Mouse (Mus musculus): Measurements from ENCODE around the gene Sept9.
A peak's percentile ranks its signal among the peaks of the same experiment; 100 is the strongest.
"Not testable (repeated sequence)": the region's sequence is repeated elsewhere in the genome, so short reads cannot be mapped to it uniquely, and the experiment has no call there.

Sept9 gene

DNA sequence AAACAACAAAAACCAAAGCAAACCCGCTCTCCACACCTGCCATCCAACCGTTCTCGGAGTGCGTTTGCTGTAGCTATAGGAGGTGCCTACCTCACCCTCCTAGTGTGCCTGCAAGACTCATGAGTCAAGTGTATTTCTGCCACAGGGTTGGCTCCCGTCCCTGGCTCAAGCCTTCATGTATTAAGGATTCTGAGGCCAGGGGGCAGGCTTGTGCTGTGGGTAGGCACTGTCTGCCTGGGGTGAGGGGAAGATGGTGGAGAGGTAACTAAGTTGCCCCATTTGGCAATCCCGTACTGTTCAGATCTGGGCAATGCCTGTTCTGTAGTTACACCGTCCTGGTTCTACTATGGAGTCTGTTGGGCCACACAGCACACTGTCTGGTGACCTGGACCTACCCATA lies 114.6 kb downstream of the Sept9 start:
- DNase-seq: no peak

DNA sequence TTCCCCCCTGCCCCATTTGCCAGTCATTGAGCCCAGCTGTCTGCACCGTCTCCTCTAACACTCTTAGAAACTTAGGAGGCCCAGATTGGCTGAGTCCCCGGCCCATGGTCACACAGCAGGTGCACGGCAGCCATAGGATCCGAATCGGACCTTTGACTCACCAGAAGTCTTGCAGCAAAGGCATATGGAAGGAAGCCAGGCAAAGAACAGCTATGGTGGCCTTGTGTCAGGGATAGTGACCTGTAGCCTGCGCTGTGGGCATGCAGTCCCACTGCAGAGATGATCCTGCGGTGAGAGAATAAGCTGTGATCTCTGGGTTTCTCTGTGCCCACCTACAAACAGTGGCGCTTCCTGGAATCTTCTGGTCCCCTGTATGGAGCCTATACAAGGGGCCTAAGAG lies 115.1 kb downstream of the Sept9 start:
- DNase-seq: no peak

GRCm38 (mm10) chr11:117315309-117315708 lies 115.8 kb downstream of the Sept9 start:
- no peak for DNase-seq

- DNase-seq: peak in 1 of 2 experiments; percentile 35
Observed at GRCm38 (mm10) chr11:117316441-117317331, 117.2 kb downstream of the Sept9 start.

GRCm38 (mm10) chr11:117317429-117318101 lies 118.1 kb downstream of the Sept9 start:
- no peak for DNase-seq

DNA sequence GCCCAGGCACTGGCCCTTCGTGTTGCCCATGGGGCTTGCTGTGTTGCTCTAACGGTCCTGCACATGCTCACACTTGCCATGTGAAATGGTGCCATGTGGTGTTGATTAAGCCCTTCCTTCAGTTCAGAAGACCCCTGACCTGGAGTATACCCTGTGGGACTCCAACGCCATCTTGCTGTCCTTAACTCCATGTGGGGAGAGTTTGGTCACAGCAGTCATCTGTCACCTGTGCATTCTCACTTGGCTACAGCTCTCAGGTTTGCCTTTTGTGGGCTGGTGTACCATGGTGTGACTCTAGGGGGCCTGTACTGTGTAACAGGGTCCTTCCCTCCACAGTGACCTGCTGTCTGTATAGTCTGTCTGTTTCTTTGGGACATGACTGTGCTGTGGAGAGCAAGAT lies 118.7 kb downstream of the Sept9 start:
- no peak for DNase-seq

DNA sequence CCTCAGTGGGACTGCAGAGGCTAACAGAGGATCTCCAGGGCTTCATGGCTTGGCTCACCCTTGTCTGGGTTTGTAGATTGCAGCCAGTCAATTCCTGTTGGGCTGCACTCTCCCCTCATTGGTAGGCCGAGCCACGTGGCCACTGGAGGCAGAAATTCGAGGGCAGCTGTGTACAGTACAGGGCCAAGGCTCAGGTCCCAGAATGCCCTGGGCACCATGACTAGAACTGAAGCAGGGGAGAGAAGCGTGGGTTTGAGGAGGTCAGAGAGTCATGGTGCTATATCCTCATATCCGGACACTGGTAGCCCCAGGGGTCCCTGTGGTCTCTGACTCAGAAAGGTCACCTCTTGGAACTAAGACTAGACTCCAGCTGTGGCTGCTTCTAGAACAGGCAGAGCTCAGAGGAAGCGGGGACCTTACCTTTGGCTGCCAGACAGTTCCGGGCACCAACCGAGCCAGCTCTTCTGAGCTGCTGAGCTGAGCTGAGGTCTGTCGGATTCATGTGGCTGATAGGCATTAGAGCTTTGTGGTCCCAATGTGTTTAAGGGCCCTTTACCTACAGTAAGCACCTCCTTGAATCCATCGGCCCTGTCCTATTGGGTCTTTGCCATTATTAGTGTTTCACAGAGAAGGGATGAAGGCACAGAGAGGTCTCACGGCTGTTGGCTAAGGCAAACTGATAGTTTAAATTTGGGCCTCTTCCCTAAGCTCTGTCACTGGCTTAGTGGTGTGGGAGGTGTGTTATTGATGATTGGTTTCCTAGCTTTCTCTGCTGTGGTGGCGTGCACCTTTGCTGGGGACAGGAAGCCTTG lies 119.5 kb downstream of the Sept9 start:
- DNase-seq: no peak

DNA sequence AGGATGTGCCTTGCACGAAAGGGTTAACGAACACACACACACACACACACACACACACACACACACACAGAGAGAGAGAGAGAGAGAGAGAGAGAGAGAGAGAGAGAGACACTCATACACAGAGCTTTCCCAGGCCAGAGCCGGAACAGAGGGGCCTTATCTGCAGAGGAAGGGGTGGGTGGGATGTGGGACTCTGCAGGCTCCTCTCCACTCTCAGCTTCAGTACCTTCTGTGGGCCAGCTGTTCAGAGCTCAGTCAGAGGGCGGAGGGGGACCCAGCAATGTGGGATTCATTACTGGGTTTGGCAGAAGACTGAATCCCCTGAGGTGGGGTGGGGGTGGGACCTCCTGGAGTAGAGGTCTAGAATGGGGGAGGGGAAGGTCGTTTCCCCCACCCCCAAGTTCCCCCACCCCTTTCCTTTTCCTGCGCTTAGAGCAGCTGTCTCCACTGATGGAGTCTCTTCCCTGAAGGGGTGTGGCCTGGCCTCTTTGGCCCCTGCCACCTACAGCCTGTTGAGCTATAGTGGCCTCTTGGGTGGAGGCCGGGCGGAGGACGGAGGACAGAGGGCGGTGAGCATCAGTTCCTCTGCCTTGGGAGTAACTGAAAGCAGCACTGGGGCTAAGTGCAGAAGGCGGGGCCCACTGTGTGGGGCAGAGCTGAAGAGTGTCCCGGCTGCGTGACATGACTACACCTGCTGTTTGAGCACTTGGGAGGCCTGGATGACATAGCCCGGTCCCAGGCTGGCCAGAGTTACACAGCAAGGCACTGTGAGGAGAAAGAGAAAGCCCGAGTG lies 120.3 kb downstream of the Sept9 start:
- no peak for DNase-seq

DNA sequence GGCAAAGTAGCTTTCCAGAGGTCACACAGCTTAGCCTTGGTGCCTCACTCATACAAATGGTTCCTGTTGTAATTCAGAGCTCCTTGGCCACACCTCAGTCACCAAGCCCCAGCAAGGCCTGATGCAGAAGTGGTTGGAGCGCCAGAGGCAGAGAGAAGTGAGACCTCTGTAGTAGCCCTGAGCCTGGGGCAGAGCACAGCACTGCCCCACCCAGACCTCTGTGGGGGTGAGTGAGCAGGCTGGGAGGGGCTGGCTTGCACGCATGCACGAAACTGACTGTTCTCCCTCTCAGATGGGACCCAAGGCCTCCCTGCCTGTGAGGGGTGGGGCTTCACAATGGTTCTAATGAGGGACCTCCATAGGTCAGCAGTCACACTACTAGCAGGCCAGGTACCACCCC lies 121.0 kb downstream of the Sept9 start:
- no peak for DNase-seq

GRCm38 (mm10) chr11:117321311-117321971 lies 122.0 kb downstream of the Sept9 start:
- DNase-seq: no peak

DNA sequence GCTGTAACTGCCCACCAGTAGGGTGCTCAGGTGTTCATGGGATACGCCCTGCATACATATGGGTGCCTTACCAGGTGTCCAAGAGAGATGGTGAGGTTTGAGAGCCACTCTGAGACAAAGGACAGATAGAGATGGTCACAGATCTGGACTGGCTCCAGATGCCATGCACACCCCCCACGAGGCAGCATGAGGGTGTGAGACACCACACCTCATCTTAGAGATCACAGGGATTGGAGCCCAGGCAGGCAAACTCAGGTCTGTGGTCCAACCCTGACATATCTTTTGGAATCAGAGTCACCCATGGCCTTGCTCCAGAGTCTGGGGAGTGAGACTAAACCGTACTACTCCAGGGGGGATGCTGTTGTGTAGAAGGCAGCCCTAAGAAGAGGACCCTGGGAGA lies 122.8 kb downstream of the Sept9 start:
- DNase-seq: no peak

- DNase-seq: no peak
Observed at GRCm38 (mm10) chr11:117322730-117323579, 123.5 kb downstream of the Sept9 start.

GRCm38 (mm10) chr11:117323976-117324574 lies 124.6 kb downstream of the Sept9 start:
- DNase-seq: no peak

- not testable (repeated sequence) for DNase-seq
Observed at GRCm38 (mm10) chr11:117324718-117325117, 125.3 kb downstream of the Sept9 start.

DNA sequence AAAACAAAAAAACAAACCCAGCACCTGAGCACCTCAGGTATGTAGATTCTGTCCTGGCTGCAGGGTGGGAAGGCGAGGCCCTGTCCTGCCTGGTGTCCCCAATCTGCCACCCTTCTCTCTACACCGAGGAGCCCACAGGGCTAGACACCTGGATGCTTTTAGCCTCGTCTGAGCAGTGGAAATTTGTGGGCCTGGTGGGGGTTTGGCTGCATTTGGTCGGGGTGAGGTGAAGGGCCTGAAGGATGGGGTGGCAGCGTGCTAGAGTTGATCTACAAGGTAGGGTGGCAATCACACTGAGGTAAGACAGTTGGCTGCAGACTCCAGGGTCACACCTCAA lies 125.6 kb downstream of the Sept9 start:
- no peak for DNase-seq

GRCm38 (mm10) chr11:117325468-117326139 lies 126.1 kb downstream of the Sept9 start:
- DNase-seq: no peak

DNA sequence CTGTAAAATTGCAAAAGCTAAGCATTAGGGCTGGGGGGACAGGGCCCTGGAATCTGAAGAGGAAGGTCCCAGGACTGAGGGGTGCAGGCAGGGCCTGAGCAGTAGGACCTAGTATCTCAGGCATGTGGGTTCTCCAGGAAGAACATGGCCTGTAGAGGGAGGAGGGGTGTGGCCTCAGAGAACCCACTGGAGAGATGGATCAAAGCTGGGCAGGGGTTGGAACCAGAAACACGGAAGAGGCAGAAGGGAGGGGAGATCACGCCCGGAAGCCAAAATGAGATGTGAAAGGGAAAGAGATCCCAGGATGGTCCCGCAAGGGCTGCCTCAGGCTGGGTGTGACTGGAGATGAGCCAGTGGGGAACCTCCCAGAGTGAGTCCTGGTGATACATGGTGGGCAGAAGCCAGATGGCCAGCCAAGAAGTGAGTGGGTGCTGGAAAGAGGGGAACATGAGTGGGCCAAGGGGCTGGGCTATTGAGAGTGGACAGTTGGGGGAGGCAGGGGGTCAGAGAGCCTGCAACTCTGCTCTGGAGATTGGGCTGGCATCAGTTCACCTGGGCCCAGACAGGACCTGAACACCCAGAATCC lies 126.8 kb downstream of the Sept9 start:
- no peak for DNase-seq

DNA sequence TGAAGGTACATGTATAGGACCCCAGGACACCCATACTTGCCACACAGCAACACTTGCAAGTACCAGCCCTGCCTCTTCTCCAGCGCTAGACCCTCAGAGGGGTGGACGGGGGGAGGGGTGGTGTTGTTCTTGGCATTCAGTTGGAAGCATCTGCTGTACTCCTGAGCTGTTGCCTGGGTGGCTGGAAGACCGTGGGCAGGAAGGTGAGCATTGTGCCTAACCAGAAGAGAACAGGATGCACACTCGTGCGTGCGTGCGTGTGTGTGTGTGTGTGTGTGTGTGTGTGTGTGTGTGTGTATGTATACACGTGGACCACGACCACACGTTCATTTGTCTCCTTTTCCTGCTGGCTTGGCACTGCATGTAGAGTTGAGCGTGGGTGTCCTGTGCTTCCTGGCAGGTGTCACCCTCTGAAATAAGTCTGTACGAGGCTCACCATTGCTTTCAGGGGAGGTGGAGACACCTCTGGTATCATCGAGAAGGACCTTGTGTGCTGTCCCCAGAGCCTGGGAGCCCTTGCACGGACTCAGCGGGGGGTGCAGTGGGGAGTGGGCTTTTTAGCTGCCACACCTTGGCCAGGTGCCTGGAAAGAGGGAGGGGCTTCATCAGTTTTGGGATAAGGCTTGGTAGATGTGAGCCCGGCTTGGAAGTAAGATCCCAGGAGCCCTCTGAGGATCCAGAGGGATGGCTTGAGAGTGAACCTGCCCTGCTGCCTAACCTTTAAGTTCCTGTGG lies 127.6 kb downstream of the Sept9 start:
- DNase-seq: no peak

- DNase-seq: no peak
Observed at GRCm38 (mm10) chr11:117327633-117328032, 128.2 kb downstream of the Sept9 start.
